Mouse (Mus musculus): ENCODE results near the gene Leo1.

DNA sequence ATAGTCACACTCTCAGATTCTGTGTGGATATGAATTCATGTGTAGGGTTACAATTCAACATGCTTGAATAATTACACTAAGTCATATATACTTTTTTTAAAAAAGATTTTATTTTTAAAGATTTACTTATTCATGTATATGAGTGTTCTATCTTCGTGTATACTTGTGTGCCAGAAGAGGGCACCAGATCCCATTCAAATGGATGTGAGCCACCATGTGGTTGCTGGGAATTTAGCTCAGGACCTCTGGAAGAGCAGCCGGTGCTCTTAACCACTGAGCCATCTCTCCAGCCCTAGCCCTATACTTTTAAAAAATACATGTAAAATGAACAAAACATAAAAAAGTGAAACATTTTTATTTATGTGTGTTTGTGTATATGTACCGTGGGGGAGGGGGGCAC is 26.3 kb downstream of the Leo1 start:
- TF ChIP-seq CTCF (IDR thresholded peaks at IDR 0.05; ENCODE audit: borderline replicate concordance, control insufficient read depth, extremely low read depth, insufficient read depth, low read length, poor library complexity) (no peak), POLR2A (IDR thresholded peaks at IDR 0.05; ENCODE audit: control insufficient read depth, extremely low read depth, insufficient read depth, low read length, poor library complexity) (no peak)
